Mouse (Mus musculus) hindbrain, embryonic 16.5 days (tissue): ENCODE measurements around the gene Polr3e. TPM values are rescaled to one million over a fixed set of nuclear protein-coding genes. Genes with fewer than 3 reads are reported as not detected.
"Not testable (repeated sequence)": the region's sequence is repeated elsewhere in the genome, so short reads cannot be mapped to it uniquely, and the experiment has no call there.

Experiments
- ATAC-seq: fragments of 200-750 bp; cut with Nextera tagmentation; 2 replicates; pipeline ENCODE4 v1.8.0; 2017; ENCODE audit warnings: moderate TSS enrichment, moderate library complexity
- H3K27ac ChIP-seq: fragments of 300-500 bp; sonication (generic); 2 replicates; pipeline ENCODE4 v1.5.1; 2014; ENCODE audit warnings: low read depth, mild to moderate bottlenecking, control low read depth, low read length, moderate library complexity
- H3K27me3 ChIP-seq: fragments of 300-500 bp; sonication (generic); replicated peaks from 2 replicates; pipeline ENCODE4 v1.6.1; 2014; ENCODE audit warnings: low read length; ENCODE audit not compliant: control insufficient read depth, insufficient read depth
- H3K36me3 ChIP-seq: fragments of 300-500 bp; sonication (generic); 2 replicates; pipeline ENCODE4 v1.6.1; 2014; ENCODE audit warnings: mild to moderate bottlenecking, low read length, moderate library complexity, mixed read lengths; ENCODE audit not compliant: control insufficient read depth, insufficient read depth
- H3K4me1 ChIP-seq: fragments of 300-500 bp; sonication (generic); 2 replicates; pipeline ENCODE4 v1.6.1; 2014; ENCODE audit warnings: low read depth, low read length; ENCODE audit not compliant: control insufficient read depth, insufficient read depth
- H3K4me2 ChIP-seq: fragments of 300-500 bp; sonication (generic); 2 replicates; pipeline ENCODE4 v1.6.1; 2014; ENCODE audit warnings: mild to moderate bottlenecking, low read length, control low read depth, moderate library complexity
- H3K4me3 ChIP-seq: fragments of 300-500 bp; sonication (generic); 2 replicates; pipeline ENCODE4 v1.5.1; 2014; ENCODE audit warnings: mild to moderate bottlenecking, low read length, control low read depth, moderate library complexity
- H3K9ac ChIP-seq: fragments of 300-500 bp; sonication (generic); 2 replicates; pipeline ENCODE4 v1.6.1; 2014; ENCODE audit warnings: low read depth, mild to moderate bottlenecking, control low read depth, low read length, moderate library complexity
- H3K9me3 ChIP-seq: fragments of 300-500 bp; sonication (generic); 2 replicates; pipeline ENCODE4 v1.6.1; 2014; ENCODE audit warnings: mild to moderate bottlenecking, low read length, moderate library complexity; ENCODE audit not compliant: control insufficient read depth
- WGBS: fragments of 180-500 bp; shearing (Covaris S2); extraction: QIAGEN DNeasy Blood & Tissue Kit; methylation state at CpG from one replicate; pipeline ENCODE4 v1.1.7; 2014; 5-methylcytosine and 5-hydroxymethylcytosine counted together
- polyA plus RNA-seq: library from polyadenylated mRNA; unstranded; fragments of >200 nt; fragmentation: Nextera tagmentation; extraction: Ambion mirVana; gene quantifications from 2 replicates; pipeline ENCODE4 v1.2.1, GENCODE M21; 2015

Gene Polr3e
- polyA plus RNA-seq, 1 experiment from 2014 or later = 24.0 TPM

DNA sequence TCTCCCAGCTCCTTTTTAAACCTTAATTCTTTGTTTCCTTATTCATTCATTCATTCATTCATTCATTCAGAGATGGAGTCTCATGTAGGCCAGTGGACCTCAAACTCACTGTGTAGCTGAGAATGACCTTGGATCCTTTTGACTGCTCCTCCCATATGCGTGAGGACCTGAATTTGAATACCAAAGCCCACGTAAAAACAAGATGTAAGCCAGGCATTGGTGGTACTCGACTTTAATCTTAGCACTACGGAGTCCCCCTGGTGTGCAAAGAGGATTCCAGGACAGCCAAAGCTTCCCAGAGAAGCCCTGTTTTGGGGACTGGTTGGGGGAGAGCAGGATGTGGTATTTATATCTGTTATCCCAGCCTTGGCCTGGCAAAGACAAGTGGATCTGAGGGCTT is 17.4 kb upstream of the Polr3e start:
- Histone ChIP-seq H3K27me3 (no peaks in the 10 kb centered on the region), H3K4me1 (no peaks in the 10 kb centered on the region), H3K9ac (no peak overlapping the region), H3K36me3 (peaks cover 22% of the 10 kb centered on the region), H3K4me3 (no peak overlapping the region), H3K9me3 (no peaks in the 10 kb centered on the region), H3K27ac (no peak overlapping the region), H3K4me2 (no peak overlapping the region)
- WGBS = 68% methylated on average over 4 of the region's 4 CpGs
- ATAC-seq = no peak

DNA sequence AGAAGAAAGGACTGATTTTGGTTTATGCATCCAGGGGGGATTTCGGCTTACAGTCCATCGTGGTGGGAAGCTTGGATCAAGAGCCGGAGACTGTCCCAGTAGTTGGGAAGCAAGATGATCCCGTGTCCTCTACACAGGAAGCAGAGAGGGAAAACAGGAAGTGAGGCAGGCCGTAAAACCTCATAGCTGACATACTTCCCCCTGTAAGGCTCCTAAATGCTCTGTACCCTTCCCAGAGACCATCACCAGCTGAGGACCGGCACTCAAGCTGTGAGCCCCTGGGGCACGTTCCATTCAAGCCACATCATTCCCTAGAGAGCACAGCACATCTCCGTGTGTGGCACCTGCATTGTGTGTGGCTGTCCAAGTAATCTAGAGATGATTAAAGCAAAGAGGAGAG is 15.8 kb upstream of the Polr3e start:
- ATAC-seq = no peak
- no peak overlapping the region for H3K9ac ChIP-seq
- 50% methylated on average over 8 of the region's 8 CpGs for WGBS

GRCm38 (mm10) chr7:120902931-120903330 is 14.6 kb upstream of the Polr3e start:
- no peak overlapping the region for H3K4me2 ChIP-seq
- no peaks in the 10 kb centered on the region for H3K27me3 ChIP-seq
- H3K36me3 ChIP-seq = peaks cover 16% of the 10 kb centered on the region
- H3K4me3 ChIP-seq = no peak overlapping the region
- H3K9me3 ChIP-seq = no peaks in the 10 kb centered on the region
- WGBS = 39% methylated on average over 3 of the region's 3 CpGs
- no peak overlapping the region; the same call in 1 of the 2 replicates for H3K27ac ChIP-seq
- H3K9ac ChIP-seq = no peak overlapping the region
- H3K4me1 ChIP-seq = no peaks in the 10 kb centered on the region
- ATAC-seq = no peak

More for the DNA sequence above, 15.8 kb upstream of the Polr3e start:
- H3K4me3 ChIP-seq = no peak overlapping the region
- H3K4me2 ChIP-seq = no peak overlapping the region
- peaks cover 16% of the 10 kb centered on the region for H3K36me3 ChIP-seq
- no peak overlapping the region for H3K27ac ChIP-seq
- no peaks in the 10 kb centered on the region for H3K9me3 ChIP-seq
- no peaks in the 10 kb centered on the region for H3K4me1 ChIP-seq
- no peaks in the 10 kb centered on the region for H3K27me3 ChIP-seq

- H3K9ac ChIP-seq, H3K36me3 ChIP-seq, H3K9me3 ChIP-seq, ATAC-seq, H3K4me1 ChIP-seq, H3K27me3 ChIP-seq, H3K27ac ChIP-seq, H3K4me3 ChIP-seq, H3K4me2 ChIP-seq: not testable (repeated sequence)
- WGBS = 67% methylated on average over 3 of the region's 3 CpGs
These were observed 7.4 kb upstream of the Polr3e start for GRCm38 (mm10) chr7:120910172-120910571.

- 86% methylated on average over 6 of the region's 6 CpGs for WGBS
- ATAC-seq, H3K36me3 ChIP-seq, H3K9ac ChIP-seq, H3K27ac ChIP-seq, H3K27me3 ChIP-seq, H3K4me3 ChIP-seq, H3K4me2 ChIP-seq, H3K4me1 ChIP-seq, H3K9me3 ChIP-seq: not testable (repeated sequence)
These were observed 6.3 kb upstream of the Polr3e start for GRCm38 (mm10) chr7:120911268-120911667.

DNA sequence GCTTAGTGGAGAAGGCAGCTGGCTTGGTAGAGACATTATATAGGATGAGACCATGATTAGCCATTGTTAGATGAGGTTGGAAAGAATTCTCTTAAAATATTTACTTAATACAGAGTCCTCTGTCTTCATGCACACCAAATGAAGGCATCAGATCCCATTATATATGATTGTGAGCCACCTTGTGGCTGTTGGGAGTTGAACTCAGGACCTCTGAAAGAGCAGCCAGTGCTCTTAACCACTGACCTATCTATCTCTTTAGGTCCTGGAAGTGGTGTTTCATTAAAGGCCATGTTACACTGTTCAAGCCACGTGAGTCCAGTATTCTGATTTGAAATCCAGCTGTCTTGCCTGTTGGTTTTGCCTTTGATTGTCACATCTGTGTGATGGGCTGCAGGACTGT is 4.2 kb upstream of the Polr3e start:
- Histone ChIP-seq H3K9ac (no peak overlapping the region), H3K4me3 (no peak overlapping the region), H3K4me1 (no peaks in the 10 kb centered on the region), H3K27me3 (no peaks in the 10 kb centered on the region), H3K36me3 (no peaks in the 10 kb centered on the region), H3K9me3 (no peaks in the 10 kb centered on the region), H3K27ac (no peak overlapping the region), H3K4me2 (no peak overlapping the region)
- ATAC-seq = no peak
- 52% methylated on average over 1 of the region's 1 CpGs for WGBS

GRCm38 (mm10) chr7:120916262-120916875 is 1.2 kb upstream of the Polr3e start:
- no peak overlapping the region for H3K4me3 ChIP-seq
- no peaks in the 10 kb centered on the region for H3K27me3 ChIP-seq
- H3K36me3 ChIP-seq = no peaks in the 10 kb centered on the region
- no peak overlapping the region for H3K9ac ChIP-seq
- peaks cover 8% of the 10 kb centered on the region for H3K4me1 ChIP-seq
- 22% methylated on average over 11 of the region's 11 CpGs for WGBS
- H3K4me2 ChIP-seq = no peak overlapping the region
- H3K9me3 ChIP-seq = no peaks in the 10 kb centered on the region
- no peak for ATAC-seq
- H3K27ac ChIP-seq = no peak overlapping the region

- Histone ChIP-seq H3K9ac (no peak overlapping the region; the same call in 1 of the 2 replicates), H3K4me3 (peak overlapping the region; percentile 83), H3K27me3 (no peaks in the 10 kb centered on the region), H3K4me2 (peak overlapping the region; percentile 79), H3K9me3 (no peaks in the 10 kb centered on the region), H3K36me3 (no peaks in the 10 kb centered on the region), H3K4me1 (peaks cover 8% of the 10 kb centered on the region), H3K27ac (no peak overlapping the region)
- no peak for ATAC-seq
- WGBS = 10% methylated on average over 12 of the region's 12 CpGs
These were observed 309 bp upstream of the Polr3e start for GRCm38 (mm10) chr7:120917279-120917591.

DNA sequence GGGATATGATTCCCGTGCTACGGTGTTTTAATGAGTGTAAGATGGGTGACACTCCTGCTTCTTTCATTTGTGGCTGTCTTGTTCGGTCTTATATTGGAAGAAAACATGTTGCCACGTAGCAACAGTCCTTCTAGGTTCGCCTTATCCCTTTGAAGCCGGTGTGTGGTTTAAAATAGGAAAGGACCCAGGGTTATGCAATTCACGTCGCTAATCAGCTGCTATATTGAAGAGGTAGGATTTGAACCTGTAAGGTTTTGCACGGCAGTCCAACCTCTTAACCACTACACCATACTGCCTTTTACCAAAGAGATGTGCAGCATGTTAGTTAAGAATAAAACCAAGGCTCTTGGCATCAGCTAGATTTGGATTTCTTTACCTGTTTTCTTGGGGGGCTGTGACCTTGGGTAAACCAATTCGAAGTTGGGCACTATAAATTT is 1.0 kb downstream of the Polr3e start:
- peak; percentile 63 for ATAC-seq
- Histone ChIP-seq H3K27me3 (no peaks in the 10 kb centered on the region), H3K4me3 (peak overlapping the region; percentile 83), H3K9me3 (no peaks in the 10 kb centered on the region), H3K9ac (peak overlapping the region; percentile 94), H3K4me1 (peaks cover 8% of the 10 kb centered on the region), H3K27ac (peak overlapping the region; percentile 85), H3K4me2 (peak overlapping the region; percentile 79), H3K36me3 (no peaks in the 10 kb centered on the region)
- WGBS = 8% methylated on average over 10 of the region's 10 CpGs

GRCm38 (mm10) chr7:120933110-120933509 is 15.6 kb downstream of the Polr3e start:
- no peak for ATAC-seq
- H3K9me3 ChIP-seq = no peaks in the 10 kb centered on the region
- no peaks in the 10 kb centered on the region for H3K27me3 ChIP-seq
- peaks cover 49% of the 10 kb centered on the region for H3K36me3 ChIP-seq
- H3K4me2 ChIP-seq = no peak overlapping the region
- 90% methylated on average over 7 of the region's 7 CpGs for WGBS
- H3K4me1 ChIP-seq = no peaks in the 10 kb centered on the region
- H3K9ac ChIP-seq = no peak overlapping the region
- no peak overlapping the region for H3K27ac ChIP-seq
- no peak overlapping the region for H3K4me3 ChIP-seq
